Mouse (Mus musculus): ENCODE results near the gene Defb23.

Defb23 gene

GRCm38 (mm10) chr2:152464570-152465150 lies at the start of gene Defb23:
TSS of gene Defb23 (minus strand) at chr2:152464620.
- no peak for DNase-seq

GRCm38 (mm10) chr2:152511592-152511991 lies 47.2 kb upstream of the Defb23 start, which contains the start of gene Defb26:
TSS of gene Defb26 (minus strand) at chr2:152511692.
- DNase-seq, result no peak

GRCm38 (mm10) chr2:152503950-152504349 lies 39.5 kb upstream of the Defb23 start:
- DNase-seq, result no peak

- DNase-seq, result no peak
Observed at GRCm38 (mm10) chr2:152500863-152501229, 36.4 kb upstream of the Defb23 start.

- DNase-seq, result no peak
Observed at GRCm38 (mm10) chr2:152500204-152500862, 35.9 kb upstream of the Defb23 start.

- no peak for DNase-seq
Observed at GRCm38 (mm10) chr2:152498020-152498419, 33.6 kb upstream of the Defb23 start.

- DNase-seq, result no peak
Observed at GRCm38 (mm10) chr2:152493151-152493550, 28.7 kb upstream of the Defb23 start.

- no peak for DNase-seq
Observed at GRCm38 (mm10) chr2:152490038-152490437, 25.6 kb upstream of the Defb23 start, which contains the start of gene Defb22. TSS of gene Defb22 (minus strand) at chr2:152490138.

GRCm38 (mm10) chr2:152487024-152487423 lies 22.6 kb upstream of the Defb23 start:
- DNase-seq, result no peak

- DNase-seq, result no peak
Observed at GRCm38 (mm10) chr2:152481726-152482125, 17.3 kb upstream of the Defb23 start.

- DNase-seq, result no peak
Observed at GRCm38 (mm10) chr2:152480881-152481280, 16.5 kb upstream of the Defb23 start.

GRCm38 (mm10) chr2:152476763-152477162 lies 12.3 kb upstream of the Defb23 start, which contains the start of gene Defb20:
TSS of gene Defb20 (plus strand) at chr2:152477063.
- DNase-seq, result no peak

- DNase-seq, result no peak
Observed at GRCm38 (mm10) chr2:152472434-152472833, 8.0 kb upstream of the Defb23 start.

GRCm38 (mm10) chr2:152470973-152471372 lies 6.6 kb upstream of the Defb23 start:
- DNase-seq, result peak; percentile 23 to 47

- no peak for DNase-seq
Observed at GRCm38 (mm10) chr2:152459241-152459640, 5.2 kb downstream of the Defb23 start.

- peak in 1 of 2 experiments; percentile 19 for DNase-seq
Observed at GRCm38 (mm10) chr2:152452101-152452781, 12.2 kb downstream of the Defb23 start.

- peak; percentile 66 to 72 for DNase-seq
Observed at GRCm38 (mm10) chr2:152450241-152450640, 14.2 kb downstream of the Defb23 start.

GRCm38 (mm10) chr2:152447461-152447860 lies 17.0 kb downstream of the Defb23 start:
- no peak for DNase-seq

- DNase-seq, result no peak
Observed at GRCm38 (mm10) chr2:152446642-152447041, 17.8 kb downstream of the Defb23 start.

GRCm38 (mm10) chr2:152443281-152443680 lies 21.1 kb downstream of the Defb23 start:
- no peak for DNase-seq

GRCm38 (mm10) chr2:152442322-152442721 lies 22.1 kb downstream of the Defb23 start:
- no peak for DNase-seq

GRCm38 (mm10) chr2:152439833-152440232 lies 24.6 kb downstream of the Defb23 start:
- no peak for DNase-seq

GRCm38 (mm10) chr2:152438963-152439362 lies 25.5 kb downstream of the Defb23 start:
- DNase-seq, result no peak
